Mouse (Mus musculus) cortical plate, adult 2 months (tissue): Measurements from ENCODE around the gene Erh.

Experiments
- CTCF ChIP-seq: fragments of 200-500 bp; IDR thresholded peaks from 2 replicates; pipeline ENCODE4 v1.5.1; 2011; ENCODE audit warnings: mild to moderate bottlenecking, control low read depth, low read length; ENCODE audit not compliant: insufficient read depth; ENCODE audit errors: extremely low read depth
- POLR2A ChIP-seq: fragments of 200-500 bp; IDR thresholded peaks from 2 replicates; pipeline ENCODE4 v1.6.1; 2011; ENCODE audit warnings: mild to moderate bottlenecking, low read length, control low read depth; ENCODE audit not compliant: insufficient read depth; ENCODE audit errors: extremely low read depth

DNA sequence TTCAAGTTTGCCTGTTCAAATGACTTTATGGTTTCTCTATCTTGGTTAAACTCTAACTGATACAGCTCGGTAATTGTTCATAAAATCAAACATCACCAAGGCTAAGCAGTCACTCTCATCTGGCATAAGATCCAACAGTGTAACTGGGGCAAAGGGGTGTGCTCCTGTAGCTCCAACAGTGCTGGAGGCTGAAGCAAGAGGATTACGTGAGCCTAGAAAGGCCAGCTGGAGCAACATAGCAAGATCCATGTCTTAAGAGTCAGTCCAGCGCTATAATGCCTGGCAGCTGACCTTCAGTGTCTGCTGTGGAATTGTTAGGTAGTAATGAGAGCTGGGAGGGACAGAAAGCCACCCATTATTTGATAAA is 10.5 kb upstream of the Erh start:
- TF ChIP-seq CTCF: no peak
- TF ChIP-seq POLR2A: no peak
